Mouse (Mus musculus) heart, postnatal 0 days (tissue): ENCODE results near the gene Tinagl1. TPM values are rescaled to one million over a fixed set of nuclear protein-coding genes. Genes with fewer than 3 reads are reported as not detected.

ENCODE experiments used
- ATAC-seq: fragments of 200-750 bp; cut with Nextera tagmentation; 2 replicates; pipeline ENCODE4 v1.8.0; 2017; ENCODE audit warnings: low read depth, moderate number of reproducible peaks, moderate library complexity; ENCODE audit not compliant: insufficient read depth
- DNase-seq: peaks from one replicate; pipeline ENCODE4 v3.0.0-alpha.2; 2016; ENCODE audit warnings: low spot score
- H3K27ac ChIP-seq: fragments of 300-500 bp; sonication (generic); 2 replicates; pipeline ENCODE4 v1.5.1; 2014; ENCODE audit warnings: low read depth, mild to moderate bottlenecking
- H3K27me3 ChIP-seq: fragments of 300-500 bp; sonication (generic); 2 replicates; pipeline ENCODE4 v1.6.1; 2014; ENCODE audit warnings: low read length, mixed read lengths; ENCODE audit not compliant: control insufficient read depth, insufficient read depth
- H3K36me3 ChIP-seq: fragments of 300-500 bp; sonication (generic); replicated peaks from 2 replicates; pipeline ENCODE4 v1.6.1; 2014; ENCODE audit warnings: low read length, mixed read lengths; ENCODE audit not compliant: control insufficient read depth, insufficient read depth
- H3K4me1 ChIP-seq: fragments of 300-500 bp; sonication (generic); 2 replicates; pipeline ENCODE4 v1.6.1; 2014; ENCODE audit warnings: antibody characterized with exemption; ENCODE audit not compliant: control insufficient read depth, insufficient read depth
- H3K4me2 ChIP-seq: fragments of 300-500 bp; sonication (generic); 2 replicates; pipeline ENCODE4 v1.6.1; 2014; ENCODE audit warnings: low read depth, mild to moderate bottlenecking, low read length, moderate library complexity
- H3K4me3 ChIP-seq: fragments of 300-500 bp; sonication (generic); 2 replicates; pipeline ENCODE4 v1.5.1; 2014; ENCODE audit warnings: low read depth, low read length
- H3K9ac ChIP-seq: fragments of 300-500 bp; sonication (generic); replicated peaks from 2 replicates; pipeline ENCODE4 v1.6.1; 2014; ENCODE audit warnings: low read depth, low read length, mixed read lengths
- H3K9me3 ChIP-seq: fragments of 300-500 bp; sonication (generic); replicated peaks from 2 replicates; pipeline ENCODE4 v1.6.1; 2016; ENCODE audit warnings: low read length; ENCODE audit not compliant: control insufficient read depth
- CTCF ChIP-seq: IDR thresholded peaks from 2 replicates; pipeline ENCODE4 v1.5.1; 2016; ENCODE audit warnings: antibody characterized with exemption, control low read depth, low read depth
- EP300 ChIP-seq: IDR thresholded peaks from 2 replicates; pipeline ENCODE4 v1.6.1; 2016; ENCODE audit warnings: antibody characterized with exemption, low read depth
- WGBS: fragments of 180-500 bp; shearing (Covaris S2); extraction: QIAGEN DNeasy Blood & Tissue Kit; methylation state at CpG from one replicate; pipeline ENCODE4 v1.1.7; 2014; 5-methylcytosine and 5-hydroxymethylcytosine counted together
- polyA plus RNA-seq: library from polyadenylated mRNA; unstranded; fragments of >200 nt; fragmentation: Nextera tagmentation; extraction: Ambion mirVana; gene quantifications from 2 replicates; pipeline ENCODE4 v1.2.1, GENCODE M21; 2015
- total RNA-seq: library from RNA; depleted of rRNA; stranded (reverse); fragments of >200 nt; gene quantifications from 2 replicates; pipeline ENCODE4 v1.2.3, GENCODE M21; 2014; ENCODE audit warnings: low replicate concordance

The Tinagl1 gene
- total and polyA plus RNA-seq, 2 experiments from 2014 or later, result 61.3 to 168 TPM

DNA sequence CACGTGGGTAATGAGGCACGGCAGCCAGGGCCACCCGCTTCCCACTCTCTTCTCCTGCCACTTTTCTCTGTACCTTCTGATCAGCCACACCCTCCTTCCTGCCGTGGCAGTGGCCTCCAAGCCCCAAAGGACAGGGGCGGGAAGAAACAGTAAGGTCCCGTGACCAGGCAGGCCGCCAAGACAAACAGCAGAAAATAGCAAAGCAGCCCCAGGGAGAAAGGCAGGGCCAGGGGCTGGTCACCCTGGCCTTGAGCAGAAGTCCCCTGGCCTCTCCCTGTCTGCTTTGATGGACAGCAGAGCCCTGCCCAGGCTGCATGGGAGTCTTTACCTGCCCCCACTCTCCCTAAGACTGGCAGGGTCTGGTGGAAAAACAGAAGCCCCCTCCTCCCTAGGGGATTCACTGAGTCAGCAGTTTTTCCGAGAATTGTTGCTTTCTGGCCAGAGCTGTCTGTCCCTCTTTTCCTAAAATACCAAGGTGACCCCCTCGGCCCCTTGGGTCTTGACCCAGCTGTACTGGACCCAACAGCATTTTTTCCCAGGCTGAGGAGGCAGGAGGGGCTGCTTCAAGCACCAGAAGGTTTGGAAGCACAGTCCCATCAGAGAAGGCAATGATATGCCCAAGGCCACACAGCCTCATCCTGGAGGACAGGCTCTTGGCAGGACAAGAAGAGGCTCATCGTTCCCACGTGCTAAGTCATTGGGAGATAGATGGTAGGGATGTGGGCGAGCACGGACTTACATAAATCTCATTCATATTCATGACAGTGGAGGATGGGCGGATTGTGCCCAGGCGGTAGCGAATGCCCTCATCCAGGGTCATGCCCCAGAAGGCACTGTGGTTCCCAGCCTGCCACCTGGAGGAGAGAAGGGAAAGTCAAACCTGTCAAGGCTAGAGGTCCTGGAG is 6.4 kb downstream of the Tinagl1 start:
- ATAC-seq, result peak; percentile 75
- H3K9ac ChIP-seq, result no peak overlapping the region
- peaks cover 7% of the 10 kb centered on the region; the same call in 1 of the 2 replicates for H3K36me3 ChIP-seq
- H3K27me3 ChIP-seq, result no peaks in the 10 kb centered on the region
- WGBS, result 31% methylated on average over 16 of the region's 16 CpGs
- H3K9me3 ChIP-seq, result no peaks in the 10 kb centered on the region
- TF ChIP-seq EP300 (peak; percentile 77), CTCF (peak; percentile 39)
- peak; percentile 94 for DNase-seq
- peaks cover 59% of the 10 kb centered on the region for H3K4me1 ChIP-seq
- peak overlapping the region; percentile 86 for H3K27ac ChIP-seq
- peak overlapping the region; percentile 11; the same call in 1 of the 2 replicates for H3K4me3 ChIP-seq
- peak overlapping the region; percentile 45 for H3K4me2 ChIP-seq

DNA sequence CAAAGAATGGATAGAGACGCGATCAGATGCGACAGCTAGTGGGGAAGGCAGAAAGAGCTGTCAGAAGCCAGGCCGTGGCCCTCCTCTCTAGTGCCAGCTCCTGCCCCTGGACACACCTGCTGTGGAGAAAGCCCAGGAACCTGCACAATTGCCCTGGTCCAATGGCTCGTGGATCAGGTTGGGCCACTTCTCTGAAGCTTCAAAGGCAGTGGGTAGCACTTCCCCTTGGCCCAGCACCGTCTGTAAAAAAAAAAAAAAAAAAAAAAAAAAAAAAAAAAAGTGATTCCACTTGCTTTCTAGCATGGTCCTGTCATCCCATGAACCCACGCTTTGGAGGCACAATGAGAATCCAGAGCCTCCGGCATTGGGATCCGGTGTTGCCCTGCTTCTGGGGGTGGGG is 7.1 kb downstream of the Tinagl1 start:
- ATAC-seq (no peak), DNase-seq (no peak)
- peak overlapping the region; percentile 45 for H3K4me2 ChIP-seq
- H3K27ac ChIP-seq, result peak overlapping the region; percentile 86
- TF ChIP-seq EP300, result no peak
- no peak for TF ChIP-seq CTCF
- no peak overlapping the region for H3K9ac ChIP-seq
- H3K27me3 ChIP-seq, result no peaks in the 10 kb centered on the region
- H3K4me3 ChIP-seq, result peak overlapping the region; percentile 11; the same call in 1 of the 2 replicates
- H3K36me3 ChIP-seq, result peaks cover 7% of the 10 kb centered on the region; the same call in 1 of the 2 replicates
- no peaks in the 10 kb centered on the region for H3K9me3 ChIP-seq
- peaks cover 61% of the 10 kb centered on the region for H3K4me1 ChIP-seq
- 31% methylated on average over 9 of the region's 9 CpGs for whole genome bisulfite sequencing

DNA sequence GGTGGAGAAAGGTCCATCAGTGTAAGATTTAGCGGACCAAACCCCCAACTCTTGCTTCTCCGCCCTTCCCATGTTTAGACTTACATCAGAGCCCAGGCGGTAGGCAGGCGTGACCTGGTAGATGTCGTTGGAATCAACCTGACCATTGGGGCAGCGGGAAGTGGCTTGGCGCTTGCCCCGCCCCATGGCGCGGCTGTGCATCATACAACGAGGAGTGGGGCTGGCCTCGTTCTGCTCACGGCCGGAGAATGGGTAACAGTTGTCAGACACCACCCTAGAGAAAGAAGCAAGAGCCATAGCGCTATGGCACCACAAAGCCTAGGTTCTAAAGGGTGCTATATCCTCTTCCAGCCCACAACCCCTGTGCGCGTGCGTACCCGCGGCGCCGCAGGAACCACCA is 7.6 kb downstream of the Tinagl1 start:
- Histone ChIP-seq H3K4me2 (peak overlapping the region; percentile 45; the same call in 1 of the 2 replicates), H3K36me3 (peaks cover 7% of the 10 kb centered on the region; the same call in 1 of the 2 replicates), H3K27me3 (no peaks in the 10 kb centered on the region), H3K9me3 (no peaks in the 10 kb centered on the region), H3K4me3 (no peak overlapping the region), H3K27ac (peak overlapping the region; percentile 86), H3K9ac (no peak overlapping the region), H3K4me1 (peaks cover 56% of the 10 kb centered on the region)
- ATAC-seq (no peak), DNase-seq (no peak)
- no peak for TF ChIP-seq CTCF
- WGBS, result 75% methylated on average over 22 of the region's 22 CpGs

DNA sequence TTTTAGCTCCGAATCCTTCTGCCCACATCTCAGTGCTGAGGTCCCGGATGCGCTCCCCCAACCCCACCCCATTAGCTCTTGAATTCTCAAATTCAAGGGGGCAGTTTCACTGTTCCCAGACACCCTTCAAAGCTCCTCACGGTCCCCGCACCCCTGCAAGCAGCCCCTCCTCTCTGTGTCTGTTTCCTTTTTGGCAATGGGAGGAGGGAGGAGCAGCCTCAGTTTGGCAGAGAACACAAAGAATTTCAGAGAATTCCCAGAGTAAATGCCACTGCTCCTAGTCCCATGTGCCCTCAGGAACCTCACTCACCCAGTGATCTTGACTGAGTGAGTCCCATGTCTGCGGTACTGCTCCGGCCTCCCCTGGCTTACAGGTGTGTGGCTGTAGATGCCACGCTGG is 8.3 kb downstream of the Tinagl1 start:
- H3K4me2 ChIP-seq, result no peak overlapping the region
- peaks cover 53% of the 10 kb centered on the region for H3K4me1 ChIP-seq
- H3K27me3 ChIP-seq, result no peaks in the 10 kb centered on the region
- H3K27ac ChIP-seq, result peak overlapping the region; percentile 46
- no peak for ATAC-seq
- H3K36me3 ChIP-seq, result peaks cover 7% of the 10 kb centered on the region; the same call in 1 of the 2 replicates
- TF ChIP-seq CTCF, result no peak
- TF ChIP-seq EP300, result no peak
- DNase-seq, result no peak
- no peak overlapping the region for H3K9ac ChIP-seq
- H3K9me3 ChIP-seq, result no peaks in the 10 kb centered on the region
- H3K4me3 ChIP-seq, result no peak overlapping the region
- WGBS, result 72% methylated on average over 8 of the region's 8 CpGs

DNA sequence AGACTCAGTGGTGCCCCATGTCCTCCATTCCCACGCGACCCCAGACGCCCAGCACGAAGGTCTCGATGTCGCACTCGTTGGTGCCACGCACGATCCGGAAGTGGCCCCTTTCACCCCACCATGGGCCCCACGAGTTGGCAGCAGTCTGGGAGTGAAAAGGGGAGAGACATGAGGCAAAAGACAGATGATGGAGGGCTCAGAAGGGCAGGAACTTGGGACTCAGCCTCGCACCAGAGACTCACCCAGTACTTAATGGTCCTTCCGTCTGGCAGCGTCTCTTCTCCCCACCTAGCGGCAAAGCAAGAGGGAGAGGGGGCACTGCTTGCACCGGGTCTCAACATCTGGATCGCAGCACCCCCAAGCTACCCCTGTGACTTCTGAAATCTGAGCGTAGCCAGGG is 8.9 kb downstream of the Tinagl1 start:
- H3K27me3 ChIP-seq, result no peaks in the 10 kb centered on the region
- peaks cover 7% of the 10 kb centered on the region; the same call in 1 of the 2 replicates for H3K36me3 ChIP-seq
- no peak overlapping the region for H3K4me3 ChIP-seq
- no peak overlapping the region for H3K27ac ChIP-seq
- peaks cover 51% of the 10 kb centered on the region for H3K4me1 ChIP-seq
- no peak for ATAC-seq
- WGBS, result 80% methylated on average over 18 of the region's 18 CpGs
- no peak overlapping the region for H3K9ac ChIP-seq
- no peak for DNase-seq
- no peaks in the 10 kb centered on the region for H3K9me3 ChIP-seq
- no peak overlapping the region for H3K4me2 ChIP-seq
- TF ChIP-seq EP300, result no peak
- TF ChIP-seq CTCF, result no peak
